Mouse (Mus musculus) embryonic facial prominence, embryonic 13.5 days (tissue): ENCODE results near the gene Slfn14. TPM values are rescaled to one million over a fixed set of nuclear protein-coding genes. Genes with fewer than 3 reads are reported as not detected.
A peak's percentile ranks its signal among the peaks of the same experiment; 100 is the strongest.

ENCODE experiments used
- ATAC-seq: fragments of 200-750 bp; cut with Nextera tagmentation; 2 replicates; pipeline ENCODE4 v1.8.0; 2017; ENCODE audit warnings: low read depth; ENCODE audit not compliant: insufficient number of reproducible peaks, insufficient read depth, low FRiP score, low TSS enrichment
- H3K27ac ChIP-seq: fragments of 300-500 bp; sonication (generic); 2 replicates; pipeline ENCODE4 v1.5.1; 2015; ENCODE audit warnings: moderate library complexity, mild to moderate bottlenecking, inconsistent platforms
- H3K27me3 ChIP-seq: fragments of 300-500 bp; sonication (generic); 2 replicates; pipeline ENCODE4 v1.6.1; 2015; ENCODE audit warnings: mild to moderate bottlenecking, inconsistent platforms
- H3K36me3 ChIP-seq: fragments of 300-500 bp; sonication (generic); 2 replicates; pipeline ENCODE4 v1.6.1; 2015; ENCODE audit warnings: mild to moderate bottlenecking, inconsistent platforms
- H3K4me1 ChIP-seq: fragments of 300-500 bp; sonication (generic); 2 replicates; pipeline ENCODE4 v1.6.1; 2015; ENCODE audit warnings: inconsistent platforms
- H3K4me2 ChIP-seq: fragments of 300-500 bp; sonication (generic); 2 replicates; pipeline ENCODE4 v1.6.1; 2015; ENCODE audit warnings: moderate library complexity, mild to moderate bottlenecking, inconsistent platforms
- H3K4me3 ChIP-seq: fragments of 300-500 bp; sonication (generic); 2 replicates; pipeline ENCODE4 v1.5.1; 2015; ENCODE audit warnings: mild to moderate bottlenecking, inconsistent platforms
- H3K9ac ChIP-seq: fragments of 300-500 bp; sonication (generic); 2 replicates; pipeline ENCODE4 v1.6.1; 2015; ENCODE audit warnings: mild to moderate bottlenecking, inconsistent platforms
- H3K9me3 ChIP-seq: fragments of 300-500 bp; sonication (generic); 2 replicates; pipeline ENCODE4 v1.6.1; 2016; ENCODE audit warnings: inconsistent platforms
- WGBS: fragments of 180-500 bp; shearing (Covaris S2); methylation state at CpG from one replicate; pipeline ENCODE4 v1.1.7; 2015; ENCODE audit warnings: mixed read lengths; 5-methylcytosine and 5-hydroxymethylcytosine counted together
- polyA plus RNA-seq: library from polyadenylated mRNA; unstranded; fragments of >200 nt; fragmentation: Nextera tagmentation; extraction: Ambion mirVana; gene quantifications from 2 replicates; pipeline ENCODE4 v1.2.1, GENCODE M21; 2015

The Slfn14 gene
- polyA plus RNA-seq, 1 experiment from 2014 or later: 0.21 TPM

DNA sequence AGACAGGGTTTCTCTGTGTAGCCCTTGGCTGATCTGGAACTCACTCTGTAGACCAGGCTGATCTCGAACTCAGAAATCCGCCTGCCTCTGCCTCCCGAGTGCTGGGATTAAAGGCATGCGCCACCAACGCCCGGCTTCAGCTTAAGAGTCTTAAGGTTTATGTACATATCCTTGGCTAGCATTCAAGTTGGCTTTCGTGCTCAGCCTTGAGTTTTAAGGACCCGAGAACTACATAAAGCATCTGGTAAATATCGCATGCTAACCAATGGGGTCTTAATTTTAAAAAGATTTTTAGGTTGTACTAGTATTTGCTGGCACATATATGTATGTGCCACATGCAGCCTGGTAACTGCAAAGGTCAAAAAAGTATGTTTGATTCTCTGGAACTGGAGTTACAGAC, 13.2 kb upstream of the Slfn14 start:
- peaks cover 14% of the 10 kb centered on the region for H3K36me3 ChIP-seq
- no peak overlapping the region for H3K9ac ChIP-seq
- H3K27ac ChIP-seq: no peak overlapping the region
- no peaks in the 10 kb centered on the region for H3K9me3 ChIP-seq
- peaks cover 27% of the 10 kb centered on the region for H3K4me1 ChIP-seq
- ATAC-seq: no peak
- no peak overlapping the region for H3K4me3 ChIP-seq
- H3K4me2 ChIP-seq: peak overlapping the region; percentile 79
- no peaks in the 10 kb centered on the region for H3K27me3 ChIP-seq
- WGBS: 94% methylated on average over 9 of the region's 9 CpGs

DNA sequence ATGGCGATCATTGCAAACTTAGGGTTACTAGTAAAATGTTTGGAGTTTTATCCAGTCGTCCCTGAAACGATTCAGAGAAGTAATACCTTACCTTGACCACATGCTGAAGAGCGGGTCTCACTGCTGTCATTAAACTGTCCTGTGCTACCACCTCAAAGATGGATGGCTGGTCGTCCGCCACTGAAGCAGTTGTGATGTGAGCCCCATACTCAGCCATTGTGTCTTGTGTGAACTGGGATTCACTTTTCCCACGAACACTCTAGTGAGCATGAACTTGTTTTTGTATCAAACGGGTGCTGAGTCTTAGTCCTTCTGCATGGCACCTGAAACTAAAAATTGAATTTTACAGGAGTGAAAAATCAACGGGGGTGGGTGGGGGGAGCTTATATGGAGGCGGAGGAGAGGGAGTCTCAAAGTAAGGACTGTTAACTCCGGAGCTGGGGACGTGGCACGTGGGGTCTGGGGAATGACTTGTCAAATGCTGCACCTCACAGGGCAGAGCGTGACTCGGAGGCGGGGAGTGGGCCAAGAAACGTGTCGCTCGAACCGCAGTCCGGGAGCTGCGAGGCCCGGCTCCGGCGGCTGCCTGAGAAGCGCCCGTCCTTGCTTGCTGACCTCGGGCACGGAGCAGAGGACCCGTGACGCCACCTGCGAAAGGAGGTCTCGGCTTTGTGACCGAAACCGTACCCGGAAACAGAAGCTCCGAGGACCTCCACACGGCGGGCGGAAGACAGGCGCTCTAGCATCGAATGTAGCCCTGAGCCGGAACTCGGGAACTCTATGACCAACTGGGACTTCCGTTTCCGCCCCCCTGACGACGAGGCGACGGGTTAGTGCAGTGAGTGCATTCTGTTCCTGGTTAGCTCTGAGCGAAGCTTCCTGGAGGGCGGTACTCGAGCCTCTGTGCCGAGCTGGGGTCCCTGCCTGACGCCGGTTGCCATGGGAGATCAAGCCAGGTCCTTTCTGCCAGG, 12.0 kb upstream of the Slfn14 start, which contains the start of gene Ap2b1:
Gene Ap2b1, plus strand, starts transcription at position 800 of the 971 bp plus-strand sequence.
- Histone ChIP-seq H3K36me3 (peaks cover 14% of the 10 kb centered on the region), H3K4me3 (peak within 1 kb of the TSS; percentile 77), H3K27ac (peak within 1 kb of the TSS; percentile 90), H3K4me1 (peaks cover 22% of the 10 kb centered on the region), H3K27me3 (no peaks in the 10 kb centered on the region), H3K9me3 (no peaks in the 10 kb centered on the region), H3K4me2 (peak within 1 kb of the TSS; percentile 79), H3K9ac (peak within 1 kb of the TSS; percentile 83)
- ATAC-seq: peak; percentile 94
- 2% methylated on average over 56 of the region's 56 CpGs for WGBS

DNA sequence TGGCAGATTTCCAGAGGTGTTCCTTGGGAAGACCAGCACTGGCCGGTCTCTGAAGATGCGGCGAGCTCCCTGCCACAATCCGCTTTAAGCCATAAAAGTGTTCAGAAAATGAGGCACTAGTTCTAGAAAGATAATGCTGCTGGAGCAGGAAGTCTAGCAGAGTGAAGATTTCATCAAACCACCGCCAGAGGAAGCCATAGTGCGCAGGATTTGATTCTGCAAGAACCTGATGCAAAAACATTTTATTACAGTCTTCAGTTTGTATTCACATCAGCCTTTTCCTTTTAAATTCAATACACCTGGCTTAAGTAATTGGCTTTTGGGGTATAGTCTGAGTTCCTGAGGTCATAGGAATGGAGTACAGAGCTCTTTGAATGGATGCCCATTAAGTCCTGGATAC, 11.3 kb upstream of the Slfn14 start:
- peak overlapping the region; percentile 79 for H3K4me2 ChIP-seq
- peaks cover 14% of the 10 kb centered on the region for H3K36me3 ChIP-seq
- ATAC-seq: no peak
- H3K4me1 ChIP-seq: peaks cover 28% of the 10 kb centered on the region
- H3K4me3 ChIP-seq: peak overlapping the region; percentile 77
- H3K9me3 ChIP-seq: no peaks in the 10 kb centered on the region
- H3K9ac ChIP-seq: peak overlapping the region; percentile 83
- no peaks in the 10 kb centered on the region for H3K27me3 ChIP-seq
- no peak overlapping the region for H3K27ac ChIP-seq
- 82% methylated on average over 6 of the region's 6 CpGs for WGBS

DNA sequence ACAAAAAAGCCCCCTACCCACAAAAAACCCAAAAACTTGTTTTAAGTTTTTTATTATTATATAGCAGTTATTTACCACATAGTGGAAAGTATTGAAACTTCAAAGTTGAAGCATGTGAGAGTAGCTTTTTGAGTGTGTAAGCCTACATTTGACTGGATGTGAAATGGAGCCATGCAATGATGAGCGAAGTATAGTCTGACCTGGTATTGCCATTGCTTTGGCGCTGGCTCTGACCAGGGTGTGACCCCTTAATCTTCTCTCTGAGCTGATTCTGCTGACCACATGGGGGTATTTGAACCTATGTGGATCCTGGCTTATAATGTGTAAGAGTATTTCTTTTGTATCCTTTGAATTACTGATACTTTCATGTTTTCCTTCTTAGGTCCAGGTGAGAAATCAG, 7.6 kb upstream of the Slfn14 start:
- Histone ChIP-seq H3K9ac (no peak overlapping the region), H3K27ac (no peak overlapping the region), H3K4me2 (peak overlapping the region; percentile 77; the same call in 1 of the 2 replicates), H3K4me1 (peaks cover 32% of the 10 kb centered on the region), H3K4me3 (no peak overlapping the region), H3K27me3 (no peaks in the 10 kb centered on the region), H3K36me3 (peaks cover 14% of the 10 kb centered on the region), H3K9me3 (no peaks in the 10 kb centered on the region)
- ATAC-seq: no peak
- WGBS: 90% methylated on average over 2 of the region's 2 CpGs

DNA sequence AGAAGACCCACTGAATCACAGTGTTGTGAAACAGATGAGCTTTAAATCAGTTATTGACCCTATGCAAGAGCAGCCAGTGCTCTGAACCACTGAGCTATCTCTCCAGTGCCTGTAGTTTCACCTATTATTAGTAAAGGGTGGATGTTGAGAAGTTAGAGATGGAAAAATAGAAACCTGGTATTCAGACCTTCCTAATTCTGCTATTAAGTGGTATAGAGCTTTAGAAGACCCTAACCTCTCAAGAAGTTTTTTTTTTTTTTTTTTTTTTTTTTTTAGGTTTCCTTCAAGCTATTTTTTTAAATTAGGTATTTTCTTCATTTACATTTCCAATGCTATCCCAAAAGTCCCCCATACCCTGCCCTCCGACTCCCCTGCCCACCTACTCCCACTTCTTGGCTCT, 6.7 kb upstream of the Slfn14 start:
- Histone ChIP-seq H3K36me3 (peaks cover 14% of the 10 kb centered on the region), H3K4me1 (peaks cover 31% of the 10 kb centered on the region), H3K27ac (no peak overlapping the region), H3K27me3 (no peaks in the 10 kb centered on the region), H3K9ac (peak overlapping the region; percentile 84), H3K9me3 (no peaks in the 10 kb centered on the region), H3K4me2 (peak overlapping the region; percentile 77), H3K4me3 (peak overlapping the region; percentile 69)
- 79% methylated on average over 1 of the region's 1 CpGs for WGBS
- ATAC-seq: no peak

DNA sequence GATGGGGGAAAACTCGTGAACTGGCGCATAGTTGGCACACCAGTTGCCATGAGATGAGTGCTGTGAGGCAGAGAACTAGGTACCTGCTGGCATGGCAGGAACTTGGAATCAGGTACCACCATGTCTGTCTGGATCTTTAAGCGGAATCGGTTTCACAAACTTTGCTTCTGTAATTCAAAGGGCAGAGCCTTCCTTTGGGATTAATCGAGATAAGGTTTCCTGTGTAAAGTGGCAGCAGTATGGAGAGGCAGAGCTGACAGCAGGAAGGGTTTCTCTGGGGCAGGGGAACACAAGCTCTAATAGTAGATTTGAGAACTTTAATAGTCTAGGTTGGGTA, 5.7 kb upstream of the Slfn14 start:
- H3K27ac ChIP-seq: no peak overlapping the region
- 1% methylated on average over 5 of the region's 5 CpGs for WGBS
- peaks cover 14% of the 10 kb centered on the region for H3K36me3 ChIP-seq
- no peaks in the 10 kb centered on the region for H3K9me3 ChIP-seq
- H3K4me1 ChIP-seq: peaks cover 23% of the 10 kb centered on the region
- H3K9ac ChIP-seq: peak overlapping the region; percentile 84
- peak overlapping the region; percentile 77 for H3K4me2 ChIP-seq
- ATAC-seq: no peak
- H3K27me3 ChIP-seq: no peaks in the 10 kb centered on the region
- peak overlapping the region; percentile 69 for H3K4me3 ChIP-seq

DNA sequence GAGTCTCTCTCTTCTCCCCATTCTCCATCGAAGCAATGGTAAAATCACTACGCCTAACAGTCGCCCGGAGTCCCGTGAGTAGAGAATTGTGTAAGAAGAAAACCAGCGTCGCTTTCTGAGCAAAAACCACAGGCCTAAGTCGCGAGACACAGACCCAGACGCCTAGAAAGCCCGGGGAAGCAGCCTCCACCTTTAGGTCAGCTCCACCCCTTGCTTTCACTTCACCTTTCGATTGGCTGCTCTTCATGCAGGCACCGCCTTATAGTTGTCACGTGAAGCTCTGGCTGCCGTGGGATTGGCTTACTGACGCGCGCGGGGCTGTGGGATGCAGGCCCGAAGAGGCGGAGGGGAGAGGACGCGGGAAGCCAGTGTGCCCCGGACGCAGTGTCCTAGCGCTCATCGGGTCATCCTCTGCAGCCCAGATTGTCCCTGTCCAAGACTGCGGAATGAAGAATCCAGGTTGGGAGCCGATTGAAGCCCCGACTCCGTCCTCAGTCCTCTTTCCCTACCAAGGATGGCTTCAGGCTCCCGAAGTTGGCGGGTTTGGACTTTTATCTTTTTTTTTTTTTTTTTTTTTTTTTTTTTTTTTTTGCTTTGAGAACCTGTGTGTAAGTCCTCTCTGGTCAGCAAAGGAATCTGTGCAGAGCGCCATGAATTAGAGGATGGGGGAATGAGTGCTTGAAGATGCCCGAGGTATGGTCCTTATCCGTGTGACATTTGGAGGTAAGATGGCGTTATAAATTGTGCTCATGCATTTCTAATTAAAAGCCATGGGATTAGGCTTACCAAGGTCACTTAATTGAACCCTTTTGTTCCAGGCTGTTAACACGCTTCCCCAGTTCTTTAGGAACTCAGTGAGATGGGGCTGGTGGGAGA, 5.1 kb upstream of the Slfn14 start:
- peak overlapping the region; percentile 84 for H3K9ac ChIP-seq
- no peaks in the 10 kb centered on the region for H3K9me3 ChIP-seq
- no peaks in the 10 kb centered on the region for H3K27me3 ChIP-seq
- peak overlapping the region; percentile 69 for H3K4me3 ChIP-seq
- under 1% methylated on average over 38 of the region's 38 CpGs for WGBS
- ATAC-seq: peak; percentile 99
- H3K36me3 ChIP-seq: peaks cover 12% of the 10 kb centered on the region
- peak overlapping the region; percentile 80 for H3K27ac ChIP-seq
- peaks cover 23% of the 10 kb centered on the region for H3K4me1 ChIP-seq
- H3K4me2 ChIP-seq: peak overlapping the region; percentile 77

DNA sequence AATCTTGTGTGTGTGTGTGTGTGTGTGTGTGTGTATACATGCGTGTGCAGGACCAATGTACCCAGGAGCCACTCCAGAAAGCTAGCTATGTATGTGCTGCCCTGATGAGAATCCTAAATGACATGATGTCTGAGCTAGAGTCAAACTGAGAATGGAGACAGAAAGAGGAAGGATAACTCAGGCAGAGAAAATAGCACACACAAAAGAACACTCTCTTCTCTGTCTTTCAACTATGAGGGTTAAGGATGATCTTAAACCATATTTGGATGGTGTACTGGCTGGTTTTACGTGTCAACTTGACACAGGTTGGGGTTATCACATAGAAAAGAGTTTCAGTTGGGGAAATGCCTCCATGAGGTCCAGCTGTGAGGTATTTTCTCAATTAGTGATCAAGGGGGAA, 3.1 kb upstream of the Slfn14 start:
- Histone ChIP-seq H3K27me3 (no peaks in the 10 kb centered on the region), H3K9me3 (no peaks in the 10 kb centered on the region), H3K36me3 (no peaks in the 10 kb centered on the region), H3K4me3 (no peak overlapping the region), H3K27ac (no peak overlapping the region), H3K9ac (no peak overlapping the region), H3K4me2 (no peak overlapping the region), H3K4me1 (peaks cover 23% of the 10 kb centered on the region)
- WGBS: 74% methylated on average over 2 of the region's 2 CpGs
- no peak for ATAC-seq

DNA sequence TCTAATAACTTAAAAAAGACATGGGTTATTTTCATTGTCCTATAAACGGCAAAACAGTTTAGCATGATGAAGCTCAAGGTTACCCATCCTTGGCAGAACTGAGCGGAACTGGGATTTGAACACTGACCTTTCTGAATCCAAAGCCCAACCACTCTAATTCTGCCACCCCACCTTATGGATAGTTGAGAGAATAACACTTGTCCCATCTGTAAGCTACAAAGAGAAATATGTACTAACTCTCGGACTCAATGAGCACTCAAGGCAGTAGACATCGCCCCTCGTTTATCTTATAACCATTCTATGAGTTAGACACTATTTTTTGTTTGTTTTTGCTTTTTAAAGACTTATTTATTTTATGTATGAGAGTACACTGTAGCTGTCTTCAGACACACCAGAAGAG, 2.5 kb upstream of the Slfn14 start:
- Histone ChIP-seq H3K9me3 (no peaks in the 10 kb centered on the region), H3K36me3 (no peaks in the 10 kb centered on the region), H3K27me3 (no peaks in the 10 kb centered on the region), H3K27ac (no peak overlapping the region), H3K4me3 (no peak overlapping the region), H3K4me1 (peaks cover 21% of the 10 kb centered on the region), H3K4me2 (no peak overlapping the region), H3K9ac (no peak overlapping the region)
- 86% methylated on average over 5 of the region's 5 CpGs for WGBS
- ATAC-seq: no peak

DNA sequence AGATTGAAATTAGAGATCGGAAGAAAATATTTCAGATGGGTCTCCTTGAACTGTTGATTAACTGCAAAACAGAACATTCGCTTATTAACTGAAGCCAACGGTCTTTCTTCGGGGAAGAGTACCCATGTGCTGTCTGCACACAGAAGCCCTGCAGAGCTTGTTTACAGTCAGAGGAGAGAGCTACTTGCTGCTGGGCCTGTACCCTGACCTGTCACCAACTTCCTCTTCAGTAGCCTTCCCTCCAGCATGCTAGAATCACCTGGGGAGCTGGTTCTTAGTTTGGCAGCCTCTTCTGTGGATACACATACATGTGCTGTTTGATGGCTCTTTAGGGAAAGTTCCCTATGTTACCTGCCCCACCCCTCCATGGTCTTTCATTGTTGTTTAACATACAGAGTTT, 899 bp downstream of the Slfn14 start:
- Histone ChIP-seq H3K4me3 (no peak overlapping the region), H3K4me2 (no peak overlapping the region), H3K27me3 (no peaks in the 10 kb centered on the region), H3K36me3 (no peaks in the 10 kb centered on the region), H3K9ac (no peak overlapping the region), H3K27ac (no peak overlapping the region), H3K9me3 (no peaks in the 10 kb centered on the region), H3K4me1 (no peaks in the 10 kb centered on the region)
- ATAC-seq: no peak
- WGBS: 88% methylated on average over 4 of the region's 4 CpGs

DNA sequence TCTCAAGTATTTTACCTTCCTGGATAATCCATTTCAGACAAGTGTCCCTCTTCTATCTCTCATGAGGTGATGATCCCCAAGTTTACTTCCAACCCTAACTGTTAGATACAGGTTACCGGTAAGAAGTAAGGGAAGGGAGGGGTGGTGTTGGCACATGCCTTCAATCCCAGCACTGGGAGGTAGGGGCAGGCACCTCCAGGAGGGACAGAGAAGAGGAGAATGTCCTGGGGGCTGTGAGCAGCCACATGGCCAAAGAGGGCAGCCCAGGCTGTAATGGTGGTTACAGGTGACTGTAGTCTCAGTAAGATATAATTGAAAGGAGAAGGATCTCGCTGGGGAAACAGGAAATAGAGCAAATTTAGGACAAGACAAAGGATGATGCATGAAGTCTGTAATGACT, 4.4 kb downstream of the Slfn14 start:
- Histone ChIP-seq H3K36me3 (no peaks in the 10 kb centered on the region), H3K27me3 (no peaks in the 10 kb centered on the region), H3K4me2 (no peak overlapping the region), H3K27ac (no peak overlapping the region), H3K4me3 (no peak overlapping the region), H3K4me1 (no peaks in the 10 kb centered on the region), H3K9ac (no peak overlapping the region), H3K9me3 (no peaks in the 10 kb centered on the region)
- 63% methylated on average over 2 of the region's 2 CpGs for WGBS
- no peak for ATAC-seq
